Mouse (Mus musculus) urinary bladder, adult 2 months (tissue): ENCODE measurements at regions not wholly inside any gene's neighbourhood (a gene's known extent, or its start where the extent isn't known, plus 50 kb on each side); places are given as distances from the start of the nearest gene placed in this dataset.

Experiments
- DNase-seq: peaks from one replicate; pipeline ENCODE4 v3.0.0; 2022; ENCODE audit warnings: low spot score

- no peak for DNase-seq
Measured at GRCm38 (mm10) chr16:79718230-79718629, 627.3 kb upstream of the Tmprss15 start.

- DNase-seq = no peak
Measured at GRCm38 (mm10) chr16:79692444-79692843, 601.5 kb upstream of the Tmprss15 start.

GRCm38 (mm10) chr16:79651162-79651741 lies 560.4 kb upstream of the Tmprss15 start:
- DNase-seq = no peak

- no peak for DNase-seq
Measured at GRCm38 (mm10) chr16:79640898-79641297, 550.0 kb upstream of the Tmprss15 start.

GRCm38 (mm10) chr16:79627139-79627538 lies 536.2 kb upstream of the Tmprss15 start:
- DNase-seq = no peak

- DNase-seq = no peak
Measured at GRCm38 (mm10) chr16:79611002-79611401, 520.1 kb upstream of the Tmprss15 start.

GRCm38 (mm10) chr16:79590891-79591290 lies 500.0 kb upstream of the Tmprss15 start:
- no peak for DNase-seq

- no peak for DNase-seq
Measured at GRCm38 (mm10) chr16:79585745-79586144, 494.8 kb upstream of the Tmprss15 start.

GRCm38 (mm10) chr16:79570867-79571266 lies 480.0 kb upstream of the Tmprss15 start:
- no peak for DNase-seq

GRCm38 (mm10) chr16:79534370-79534769 lies 443.5 kb upstream of the Tmprss15 start:
- no peak for DNase-seq

GRCm38 (mm10) chr16:79492493-79492892 lies 401.6 kb upstream of the Tmprss15 start:
- DNase-seq = no peak

- no peak for DNase-seq
Measured at GRCm38 (mm10) chr16:79450871-79451270, 360.0 kb upstream of the Tmprss15 start.

GRCm38 (mm10) chr16:79449732-79450131 lies 358.8 kb upstream of the Tmprss15 start:
- no peak for DNase-seq

- no peak for DNase-seq
Measured at GRCm38 (mm10) chr16:79407385-79407784, 316.5 kb upstream of the Tmprss15 start.

- DNase-seq = no peak
Measured at GRCm38 (mm10) chr16:79406216-79406615, 315.3 kb upstream of the Tmprss15 start.

GRCm38 (mm10) chr16:79404064-79404463 lies 313.2 kb upstream of the Tmprss15 start:
- DNase-seq = no peak

- no peak for DNase-seq
Measured at GRCm38 (mm10) chr16:79400100-79400499, 309.2 kb upstream of the Tmprss15 start.

- DNase-seq = no peak
Measured at GRCm38 (mm10) chr16:79398476-79398875, 307.6 kb upstream of the Tmprss15 start.

- no peak for DNase-seq
Measured at GRCm38 (mm10) chr16:79394425-79394824, 303.5 kb upstream of the Tmprss15 start.

- no peak for DNase-seq
Measured at GRCm38 (mm10) chr16:79386421-79386820, 295.5 kb upstream of the Tmprss15 start.

- DNase-seq = no peak
Measured at GRCm38 (mm10) chr16:79350127-79350526, 259.2 kb upstream of the Tmprss15 start.

- DNase-seq = no peak
Measured at GRCm38 (mm10) chr16:79342453-79342852, 251.6 kb upstream of the Tmprss15 start.

- DNase-seq = no peak
Measured at GRCm38 (mm10) chr16:79336416-79336815, 245.5 kb upstream of the Tmprss15 start.

- DNase-seq = no peak
Measured at GRCm38 (mm10) chr16:79336016-79336415, 245.1 kb upstream of the Tmprss15 start.
